Mouse (Mus musculus) CD4-positive helper T cell, adult 2 months (primary cell): ENCODE results near the gene Tcf7l2.

Experiments
- DNase-seq: peaks from one replicate; pipeline ENCODE4 v3.0.0-alpha.2; 2012; ENCODE audit warnings: low read depth, missing footprints, low spot score

The Tcf7l2 gene

GRCm38 (mm10) chr19:55827613-55828259 is 86.1 kb downstream of the Tcf7l2 start:
- no peak for DNase-seq

GRCm38 (mm10) chr19:55830976-55831559 is 89.4 kb downstream of the Tcf7l2 start:
- DNase-seq, result no peak

GRCm38 (mm10) chr19:55832122-55832521 is 90.5 kb downstream of the Tcf7l2 start:
- DNase-seq, result no peak

- no peak for DNase-seq
Observed at GRCm38 (mm10) chr19:55833807-55834385, 92.3 kb downstream of the Tcf7l2 start.

GRCm38 (mm10) chr19:55836930-55837687 is 95.5 kb downstream of the Tcf7l2 start:
- DNase-seq, result no peak

GRCm38 (mm10) chr19:55837924-55838323 is 96.3 kb downstream of the Tcf7l2 start:
- DNase-seq, result no peak

GRCm38 (mm10) chr19:55838389-55839035 is 96.9 kb downstream of the Tcf7l2 start:
- DNase-seq, result no peak

GRCm38 (mm10) chr19:55839036-55839555 is 97.5 kb downstream of the Tcf7l2 start:
- no peak for DNase-seq

- no peak for DNase-seq
Observed at GRCm38 (mm10) chr19:55840499-55841121, 99.0 kb downstream of the Tcf7l2 start.

- DNase-seq, result no peak
Observed at GRCm38 (mm10) chr19:55842046-55842445, 100.4 kb downstream of the Tcf7l2 start.

GRCm38 (mm10) chr19:55843111-55843887 is 101.7 kb downstream of the Tcf7l2 start:
- DNase-seq, result no peak

- no peak for DNase-seq
Observed at GRCm38 (mm10) chr19:55845702-55846101, 104.1 kb downstream of the Tcf7l2 start.

GRCm38 (mm10) chr19:55846256-55846655 is 104.6 kb downstream of the Tcf7l2 start:
- no peak for DNase-seq

- no peak for DNase-seq
Observed at GRCm38 (mm10) chr19:55847043-55847442, 105.4 kb downstream of the Tcf7l2 start.

GRCm38 (mm10) chr19:55850402-55851078 is 108.9 kb downstream of the Tcf7l2 start:
- DNase-seq, result no peak

- DNase-seq, result no peak
Observed at GRCm38 (mm10) chr19:55851498-55852324, 110.1 kb downstream of the Tcf7l2 start.

GRCm38 (mm10) chr19:55854389-55854788 is 112.8 kb downstream of the Tcf7l2 start:
- DNase-seq, result no peak

GRCm38 (mm10) chr19:55855571-55855970 is 114.0 kb downstream of the Tcf7l2 start:
- no peak for DNase-seq

- no peak for DNase-seq
Observed at GRCm38 (mm10) chr19:55857328-55857727, 115.7 kb downstream of the Tcf7l2 start.
